Mouse (Mus musculus) stomach, embryonic 14.5 days (tissue): ENCODE data around the gene Klhl21. TPM values are rescaled to one million over a fixed set of nuclear protein-coding genes. Genes with fewer than 3 reads are reported as not detected.
"Not testable (repeated sequence)": the region's sequence is repeated elsewhere in the genome, so short reads cannot be mapped to it uniquely, and the experiment has no call there.

ENCODE experiments used
- ATAC-seq: fragments of 200-750 bp; cut with Nextera tagmentation; 2 replicates; pipeline ENCODE4 v1.8.0; 2017; ENCODE audit warnings: low read depth, moderate TSS enrichment; ENCODE audit not compliant: insufficient number of reproducible peaks, insufficient read depth, low FRiP score
- H3K27ac ChIP-seq: fragments of 300-500 bp; sonication (generic); 2 replicates; pipeline ENCODE4 v1.5.1; 2014; ENCODE audit warnings: mild to moderate bottlenecking, low read length, moderate library complexity, mixed read lengths
- H3K27me3 ChIP-seq: fragments of 300-500 bp; sonication (generic); 2 replicates; pipeline ENCODE4 v1.6.1; 2014; ENCODE audit warnings: low read length, control low read depth, mixed read lengths; ENCODE audit not compliant: control insufficient read depth, insufficient read depth
- H3K36me3 ChIP-seq: fragments of 300-500 bp; sonication (generic); 2 replicates; pipeline ENCODE4 v1.6.1; 2014; ENCODE audit warnings: mild to moderate bottlenecking, control low read depth, low read length, moderate library complexity, mixed read lengths; ENCODE audit not compliant: control insufficient read depth, insufficient read depth
- H3K4me1 ChIP-seq: fragments of 300-500 bp; sonication (generic); 2 replicates; pipeline ENCODE4 v1.6.1; 2014; ENCODE audit warnings: low read length, control low read depth, mixed read lengths; ENCODE audit not compliant: control insufficient read depth, insufficient read depth
- H3K4me2 ChIP-seq: fragments of 300-500 bp; sonication (generic); replicated peaks from 2 replicates; pipeline ENCODE4 v1.6.1; 2014; ENCODE audit warnings: low read depth, low read length, control low read depth
- H3K4me3 ChIP-seq: fragments of 300-500 bp; sonication (generic); 2 replicates; pipeline ENCODE4 v1.5.1; 2014; ENCODE audit warnings: low read depth, low read length, control low read depth
- H3K9ac ChIP-seq: fragments of 300-500 bp; sonication (generic); replicated peaks from 2 replicates; pipeline ENCODE4 v1.6.1; 2014; ENCODE audit warnings: low read depth, mild to moderate bottlenecking, control low read depth, low read length, moderate library complexity, mixed read lengths
- H3K9me3 ChIP-seq: fragments of 300-500 bp; sonication (generic); 2 replicates; pipeline ENCODE4 v1.6.1; 2016; ENCODE audit warnings: low read depth, low read length, control low read depth; ENCODE audit not compliant: control insufficient read depth
- WGBS: fragments of 180-500 bp; shearing (Covaris S2); extraction: QIAGEN DNeasy Blood & Tissue Kit; methylation state at CpG from one replicate; pipeline ENCODE4 v1.1.7; 2014; 5-methylcytosine and 5-hydroxymethylcytosine counted together
- polyA plus RNA-seq: library from polyadenylated mRNA; unstranded; fragments of >200 nt; fragmentation: Nextera tagmentation; extraction: Ambion mirVana; gene quantifications from 2 replicates; pipeline ENCODE4 v1.2.1, GENCODE M21; 2014

Gene Klhl21
- polyA plus RNA-seq, 1 experiment from 2014 or later, result 5.8 TPM

- Histone ChIP-seq H3K27me3 (no peaks in the 10 kb centered on the region), H3K27ac (no peak overlapping the region), H3K9me3 (no peaks in the 10 kb centered on the region), H3K4me3 (no peak overlapping the region), H3K36me3 (no peaks in the 10 kb centered on the region), H3K9ac (no peak overlapping the region), H3K4me2 (no peak overlapping the region), H3K4me1 (peaks cover 23% of the 10 kb centered on the region)
- no peak for ATAC-seq
- WGBS, result 80% methylated on average over 4 of the region's 4 CpGs
Observed at GRCm38 (mm10) chr4:152029997-152030396, 21.4 kb downstream of the Klhl21 start.

- no peaks in the 10 kb centered on the region for H3K27me3 ChIP-seq
- no peaks in the 10 kb centered on the region for H3K36me3 ChIP-seq
- ATAC-seq, result no peak
- no peak overlapping the region for H3K9ac ChIP-seq
- H3K27ac ChIP-seq, result no peak overlapping the region
- H3K9me3 ChIP-seq, result no peaks in the 10 kb centered on the region
- peaks cover 5% of the 10 kb centered on the region; the same call in 1 of the 2 replicates for H3K4me1 ChIP-seq
- 84% methylated on average over 13 of the region's 13 CpGs for WGBS
- H3K4me3 ChIP-seq, result no peak overlapping the region
- no peak overlapping the region for H3K4me2 ChIP-seq
Observed at GRCm38 (mm10) chr4:152032922-152033321, 24.3 kb downstream of the Klhl21 start.

- WGBS, result 92% methylated on average over 6 of the region's 6 CpGs
- H3K4me1 ChIP-seq, H3K4me2 ChIP-seq, H3K36me3 ChIP-seq, H3K27ac ChIP-seq, H3K9me3 ChIP-seq, H3K9ac ChIP-seq, ATAC-seq, H3K4me3 ChIP-seq, H3K27me3 ChIP-seq: not testable (repeated sequence)
Observed at GRCm38 (mm10) chr4:152036464-152036863, 27.9 kb downstream of the Klhl21 start.

- no peak for ATAC-seq
- Histone ChIP-seq H3K4me1 (peaks cover 8% of the 10 kb centered on the region; the same call in 1 of the 2 replicates), H3K4me2 (peak within 1 kb of the TSS; percentile 94), H3K9ac (peak within 1 kb of the TSS; percentile 92), H3K9me3 (no peaks in the 10 kb centered on the region), H3K27me3 (no peaks in the 10 kb centered on the region), H3K27ac (0 out of 2 replicates have a peak within 1 kb of the TSS, but pooled peaks have one; percentile 4), H3K36me3 (peaks cover 22% of the 10 kb centered on the region), H3K4me3 (peak within 1 kb of the TSS; percentile 100)
- 29% methylated on average over 10 of the region's 10 CpGs for WGBS
Observed at GRCm38 (mm10) chr4:152038225-152038984, 29.8 kb downstream of the Klhl21 start, which contains the start of gene Tas1r1. Gene Tas1r1 (minus strand): TSS chr4:152038568.

GRCm38 (mm10) chr4:152038985-152039830 lies 30.6 kb downstream of the Klhl21 start, which contains the start of gene Nol9:
Gene Nol9 (plus strand): TSS chr4:152039321.
- H3K9ac ChIP-seq, result peak within 1 kb of the TSS; percentile 92
- H3K27ac ChIP-seq, result 0 out of 2 replicates have a peak within 1 kb of the TSS, but pooled peaks have one; percentile 4
- peaks cover 8% of the 10 kb centered on the region; the same call in 1 of the 2 replicates for H3K4me1 ChIP-seq
- H3K9me3 ChIP-seq, result no peaks in the 10 kb centered on the region
- peaks cover 28% of the 10 kb centered on the region for H3K36me3 ChIP-seq
- WGBS, result under 1% methylated on average over 84 of the region's 86 CpGs
- H3K27me3 ChIP-seq, result no peaks in the 10 kb centered on the region
- peak; percentile 89 for ATAC-seq
- peak within 1 kb of the TSS; percentile 94 for H3K4me2 ChIP-seq
- H3K4me3 ChIP-seq, result peak within 1 kb of the TSS; percentile 100

- Histone ChIP-seq H3K4me1 (peaks cover 8% of the 10 kb centered on the region; the same call in 1 of the 2 replicates), H3K4me2 (peak overlapping the region; percentile 94), H3K9me3 (no peaks in the 10 kb centered on the region), H3K9ac (peak overlapping the region; percentile 92), H3K27ac (0 out of 2 replicates have a peak overlapping the region, but pooled peaks have one; percentile 4), H3K4me3 (peak overlapping the region; percentile 100), H3K36me3 (peaks cover 34% of the 10 kb centered on the region), H3K27me3 (no peaks in the 10 kb centered on the region)
- WGBS, result 3% methylated on average over 25 of the region's 25 CpGs
- ATAC-seq, result no peak
Observed at GRCm38 (mm10) chr4:152039831-152040310, 31.3 kb downstream of the Klhl21 start.

GRCm38 (mm10) chr4:152041924-152042641 lies 33.5 kb downstream of the Klhl21 start:
- H3K4me1 ChIP-seq, result peaks cover 8% of the 10 kb centered on the region; the same call in 1 of the 2 replicates
- no peaks in the 10 kb centered on the region for H3K9me3 ChIP-seq
- H3K27ac ChIP-seq, result no peak overlapping the region
- no peak overlapping the region for H3K4me2 ChIP-seq
- no peak overlapping the region for H3K4me3 ChIP-seq
- WGBS, result 95% methylated on average over 22 of the region's 22 CpGs
- ATAC-seq, result no peak
- peaks cover 49% of the 10 kb centered on the region for H3K36me3 ChIP-seq
- H3K9ac ChIP-seq, result no peak overlapping the region
- no peaks in the 10 kb centered on the region for H3K27me3 ChIP-seq
